Mouse (Mus musculus) C2C12 (cell line): ENCODE data around the gene Wfdc15b. TPM values are rescaled to one million over a fixed set of nuclear protein-coding genes. Genes with fewer than 3 reads are reported as not detected.

Source experiments
- H3K27me3 ChIP-seq: one replicate; pipeline ENCODE4 v1.6.1; 2011; ENCODE audit not compliant: control insufficient read depth, insufficient read depth, insufficient read length
- H3K36me3 ChIP-seq: one replicate; pipeline ENCODE4 v1.6.1; 2011; ENCODE audit not compliant: control insufficient read depth, insufficient read depth
- H3K4me3 ChIP-seq: one replicate; pipeline ENCODE4 v1.5.1; 2011; ENCODE audit warnings: mild to moderate bottlenecking, control low read depth; ENCODE audit not compliant: poor library complexity, insufficient read depth, severe bottlenecking
- H3K79me2 ChIP-seq: one replicate; pipeline ENCODE4 v1.6.1; 2011; ENCODE audit not compliant: control insufficient read depth, insufficient read depth
- H3K79me3 ChIP-seq: one replicate; pipeline ENCODE4 v1.6.1; 2011; ENCODE audit warnings: low read depth, control low read depth
- H3ac ChIP-seq: one replicate; pipeline ENCODE3; 2011; ENCODE audit warnings: low read depth; ENCODE audit not compliant: control insufficient read depth, insufficient read length
- CEBPB ChIP-seq: IDR thresholded peaks from one replicate; pipeline ENCODE4 v1.6.1; 2011; ENCODE audit warnings: low read depth, mild to moderate bottlenecking, control low read depth, moderate library complexity
- CTCF ChIP-seq: IDR thresholded peaks from one replicate; pipeline ENCODE4 v1.5.1; 2011; ENCODE audit not compliant: control insufficient read depth, insufficient read depth, insufficient read length
- FOSL1 ChIP-seq: IDR thresholded peaks from one replicate; pipeline ENCODE4 v1.8.0; 2011; ENCODE audit warnings: mild to moderate bottlenecking, low read length; ENCODE audit not compliant: poor library complexity, insufficient read depth, severe bottlenecking
- MAX ChIP-seq: IDR thresholded peaks from one replicate; pipeline ENCODE4 v1.6.1; 2011; ENCODE audit warnings: mild to moderate bottlenecking, control low read depth
- MYOD1 ChIP-seq: IDR thresholded peaks from one replicate; pipeline ENCODE4 v1.6.1; 2011; ENCODE audit warnings: low read depth; ENCODE audit not compliant: control insufficient read depth, insufficient read length
- MYOG ChIP-seq: IDR thresholded peaks from one replicate; pipeline ENCODE4 v1.6.1; 2011; ENCODE audit not compliant: control insufficient read depth, insufficient read length; ENCODE audit errors: extremely low read depth
- USF1 ChIP-seq: IDR thresholded peaks from one replicate; pipeline ENCODE4 v1.6.1; 2011; ENCODE audit warnings: low read depth, mild to moderate bottlenecking, control low read depth, moderate library complexity
- polyA plus RNA-seq: library from polyadenylated mRNA; unstranded; fragments of >200 nt; fragmentation: generic; extraction: Trizol; gene quantifications from one replicate; pipeline ENCODE4 v1.2.1, GENCODE M21; 2012; ENCODE audit warnings: missing spikeins

The Wfdc15b gene
- polyA plus RNA-seq, 1 experiment, result not detected

DNA sequence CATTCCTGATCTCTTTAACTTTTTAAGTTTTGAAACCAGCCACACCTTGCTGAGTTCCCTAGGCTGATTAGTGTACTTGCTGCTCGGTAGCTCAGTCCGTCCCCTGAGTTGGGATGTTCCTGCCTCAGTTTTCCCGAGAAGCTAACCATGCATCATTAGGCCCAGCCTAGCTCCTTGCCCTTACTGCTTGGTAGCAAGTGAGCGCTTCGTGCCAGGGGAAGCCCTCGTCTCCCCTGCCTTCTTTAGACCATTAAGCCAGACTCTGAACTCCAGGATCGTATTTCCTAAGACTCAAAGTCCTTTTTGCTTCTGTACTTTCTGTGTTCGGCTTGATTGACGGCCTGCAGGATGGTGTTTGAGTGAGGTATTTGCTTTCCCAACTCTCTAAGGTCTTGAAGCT lies 38.1 kb downstream of the Wfdc15b start:
- TF ChIP-seq MAX (no peak), CTCF (no peak), FOSL1 (no peak), MYOG (no peak), MYOD1 (no peak), CEBPB (no peak), USF1 (no peak)
- Histone ChIP-seq H3K79me2 (no peaks in the 10 kb centered on the region), H3K36me3 (no peaks in the 10 kb centered on the region), H3ac (no peak overlapping the region), H3K27me3 (peaks cover 55% of the 10 kb centered on the region), H3K4me3 (no peak overlapping the region), H3K79me3 (no peaks in the 10 kb centered on the region)

DNA sequence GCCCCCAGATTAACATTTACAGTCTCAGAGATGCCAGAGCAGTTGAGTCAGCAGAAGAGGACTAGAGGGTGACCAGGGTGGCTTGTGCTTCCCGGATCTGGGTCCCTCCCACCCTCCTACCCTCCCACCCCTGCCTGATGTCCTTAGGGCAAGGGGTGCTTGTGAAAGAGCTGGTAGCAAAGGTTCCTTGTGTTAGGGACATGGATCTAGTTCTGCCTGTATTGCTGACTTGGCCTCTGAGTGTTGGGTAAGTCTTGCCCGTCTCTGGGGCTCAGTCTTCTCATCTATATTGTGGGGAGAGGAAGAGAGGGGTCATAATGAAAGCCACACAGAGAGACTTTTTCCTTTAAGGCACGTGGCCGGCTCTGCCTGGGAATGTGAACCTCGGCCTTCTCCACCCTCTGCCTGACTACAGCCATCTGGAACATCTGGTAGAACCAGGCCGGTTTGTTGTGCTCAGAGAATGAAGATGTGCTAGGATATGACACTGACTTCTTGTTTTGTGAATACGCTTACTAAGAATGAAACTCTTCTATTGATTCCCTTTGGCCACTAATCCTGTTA lies 38.7 kb downstream of the Wfdc15b start, which contains the start of gene Wfdc5:
Gene Wfdc5, minus strand, starts transcription at position 51 of the 564 bp plus-strand sequence.
- H3K79me2 ChIP-seq, result no peaks in the 10 kb centered on the region
- no peaks in the 10 kb centered on the region for H3K79me3 ChIP-seq
- TF ChIP-seq MYOG, result no peak
- TF ChIP-seq CTCF, result no peak
- TF ChIP-seq CEBPB, result no peak
- no peak for TF ChIP-seq MAX
- no peak for TF ChIP-seq USF1
- TF ChIP-seq MYOD1, result no peak
- TF ChIP-seq FOSL1, result no peak
- no peak within 1 kb of the TSS for H3ac ChIP-seq
- peaks cover 58% of the 10 kb centered on the region for H3K27me3 ChIP-seq
- no peak within 1 kb of the TSS for H3K4me3 ChIP-seq
- no peaks in the 10 kb centered on the region for H3K36me3 ChIP-seq

DNA sequence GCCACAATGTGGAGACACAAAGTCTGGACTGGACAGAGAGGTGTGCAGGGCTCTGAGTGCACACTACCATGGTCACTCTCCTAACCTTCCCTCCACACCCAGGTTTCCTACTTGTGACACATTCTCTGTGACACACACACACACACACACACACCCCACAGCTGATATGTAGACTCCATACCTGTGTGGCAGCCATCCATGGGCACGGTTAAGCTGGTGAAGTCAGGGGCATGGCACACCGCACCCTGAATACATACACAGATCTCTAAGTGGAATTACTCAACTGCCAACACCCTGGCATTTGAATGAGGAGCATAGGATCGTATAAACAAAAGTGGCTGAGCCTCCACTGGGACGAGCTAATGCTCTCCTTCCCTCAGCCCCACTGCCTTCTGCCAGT lies 40.7 kb downstream of the Wfdc15b start:
- no peaks in the 10 kb centered on the region for H3K79me2 ChIP-seq
- H3K4me3 ChIP-seq, result no peak overlapping the region
- TF ChIP-seq CTCF, result no peak
- no peak for TF ChIP-seq CEBPB
- TF ChIP-seq FOSL1, result no peak
- no peak for TF ChIP-seq USF1
- TF ChIP-seq MAX, result no peak
- no peak for TF ChIP-seq MYOG
- TF ChIP-seq MYOD1, result no peak
- peaks cover 76% of the 10 kb centered on the region for H3K27me3 ChIP-seq
- no peaks in the 10 kb centered on the region for H3K79me3 ChIP-seq
- H3ac ChIP-seq, result no peak overlapping the region
- H3K36me3 ChIP-seq, result no peaks in the 10 kb centered on the region

GRCm38 (mm10) chr2:164180124-164180523 lies 41.3 kb downstream of the Wfdc15b start:
- Histone ChIP-seq H3K36me3 (no peaks in the 10 kb centered on the region), H3K79me3 (no peaks in the 10 kb centered on the region), H3K4me3 (no peak overlapping the region), H3ac (no peak overlapping the region), H3K27me3 (peaks cover 74% of the 10 kb centered on the region), H3K79me2 (no peaks in the 10 kb centered on the region)
- no peak for TF ChIP-seq CEBPB
- TF ChIP-seq FOSL1, result no peak
- TF ChIP-seq USF1, result no peak
- no peak for TF ChIP-seq CTCF
- TF ChIP-seq MYOD1, result no peak
- no peak for TF ChIP-seq MAX
- TF ChIP-seq MYOG, result no peak

DNA sequence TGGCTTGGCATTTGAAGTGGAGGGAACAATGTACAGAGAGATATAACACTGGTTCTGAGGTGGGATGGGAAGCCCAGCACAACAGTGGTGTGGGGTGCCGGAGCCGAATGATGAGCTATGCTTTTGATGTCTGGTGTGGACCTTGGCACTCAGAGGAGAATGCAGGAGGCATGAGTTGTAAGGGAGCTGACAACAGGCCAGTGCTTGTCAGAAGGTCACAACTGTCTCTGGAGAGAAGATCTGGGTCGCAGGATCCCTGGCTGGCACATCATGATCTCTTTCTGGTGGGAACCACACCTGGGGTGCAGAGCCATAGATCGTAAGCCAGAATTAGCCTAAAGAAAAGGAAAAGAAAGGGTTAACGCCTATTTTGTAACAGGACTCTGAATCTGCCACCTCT lies 43.6 kb downstream of the Wfdc15b start:
- no peak for TF ChIP-seq CEBPB
- TF ChIP-seq MAX, result no peak
- TF ChIP-seq USF1, result no peak
- no peak for TF ChIP-seq MYOG
- TF ChIP-seq CTCF, result no peak
- TF ChIP-seq FOSL1, result no peak
- TF ChIP-seq MYOD1, result no peak
- Histone ChIP-seq H3K4me3 (no peak overlapping the region), H3ac (no peak overlapping the region), H3K27me3 (peaks cover 80% of the 10 kb centered on the region), H3K79me3 (no peaks in the 10 kb centered on the region), H3K36me3 (no peaks in the 10 kb centered on the region), H3K79me2 (no peaks in the 10 kb centered on the region)

DNA sequence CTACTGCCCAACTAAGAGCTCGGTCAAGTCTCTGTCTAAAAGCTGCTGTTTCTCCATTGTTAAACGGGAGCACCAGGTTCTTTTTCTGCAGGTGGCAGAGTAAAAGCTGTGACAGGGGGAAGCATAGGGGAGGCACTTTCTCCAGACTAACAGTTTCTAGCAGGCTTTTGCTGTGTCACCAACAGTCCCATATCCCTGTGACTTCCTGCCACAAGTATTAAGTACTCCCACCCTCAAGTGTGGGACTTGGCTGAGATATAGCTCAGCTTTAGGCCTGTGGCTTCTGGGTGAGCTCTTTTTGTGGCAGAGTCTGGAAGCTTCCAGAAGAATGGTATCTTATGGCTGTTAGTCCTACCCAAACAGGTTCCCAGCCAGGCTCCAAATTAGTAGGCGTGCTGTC lies 45.6 kb downstream of the Wfdc15b start:
- Histone ChIP-seq H3ac (no peak overlapping the region), H3K79me2 (no peaks in the 10 kb centered on the region), H3K4me3 (no peak overlapping the region), H3K79me3 (no peaks in the 10 kb centered on the region), H3K36me3 (no peaks in the 10 kb centered on the region), H3K27me3 (peaks cover 73% of the 10 kb centered on the region)
- TF ChIP-seq FOSL1, result no peak
- no peak for TF ChIP-seq USF1
- no peak for TF ChIP-seq CEBPB
- TF ChIP-seq MAX, result no peak
- TF ChIP-seq CTCF, result no peak
- no peak for TF ChIP-seq MYOD1
- TF ChIP-seq MYOG, result no peak
